9 mouse cellular contexts compared by ENCODE assay signal in genomic region chr4:149446309-149446708, GRCm38 (mm10). TPM values are rescaled to one million over a fixed set of nuclear protein-coding genes. Genes with fewer than 3 reads are reported as not detected.
DNase-seq lines count a peak whose midpoint lies in the region; ATAC-seq and TF ChIP-seq lines count a peak whose summit lies in the region.
"Had no signal": no experiment of that assay in that cellular context is flagged by ENCODE, and none has a peak within 500 bp of the region (broad histone marks: within the 10 kb centered on the region; RNA-seq: fewer than 3 reads in every experiment).

No protein-coding gene starts in this region.

- DNase-seq in heart, embryonic 10.5 days (ENCODE audit: low spot score), result no peak
- DNase-seq in heart, adult 11 months, result no peak
- DNase-seq in ES-E14 (ENCODE audit: low read depth, low spot score), result no peak
- no peak for DNase-seq in midbrain, embryonic 11.5 days (ENCODE audit: low spot score, missing footprints)
- no peak for DNase-seq in Muller cell, postnatal 12 days (ENCODE audit: inconsistent ontology term)
- DNase-seq in left cerebral cortex, adult 18-20 months (ENCODE audit: low spot score in 2 of 2), result no peak

- H3K27ac ChIP-seq in heart, embryonic 10.5 days, result peak overlapping the region; percentile 92
- H3K27ac ChIP-seq in ES-E14 (ENCODE audit: insufficient read depth, low read depth, low read length, poor library complexity, severe bottlenecking), result peak overlapping the region; percentile 84
- H3K27ac ChIP-seq in hindbrain, embryonic 13.5 days, result peak overlapping the region; percentile 96
- H3K27ac ChIP-seq in midbrain, embryonic 11.5 days (ENCODE audit: low read depth, low read length), result peak overlapping the region; percentile 75

- H3K4me3 ChIP-seq in heart, embryonic 10.5 days, result peak overlapping the region; percentile 52
- peak overlapping the region in 1 of 2 experiments; percentile 49; a peak in 1 of 4 replicates for H3K4me3 ChIP-seq in ES-E14 (ENCODE audit: insufficient read depth in 1 of 2, low read depth in 1 of 2, low read length in 2 of 2, poor library complexity in 1 of 2, severe bottlenecking in 1 of 2)
- no peak overlapping the region for H3K4me3 ChIP-seq in hindbrain, embryonic 13.5 days
- H3K4me3 ChIP-seq in midbrain, embryonic 11.5 days (ENCODE audit: low read depth, low read length), result no peak overlapping the region; the same call in 1 of the 2 replicates

- peaks cover 20% of the 10 kb centered on the region for H3K4me1 ChIP-seq in heart, embryonic 10.5 days
- H3K4me1 ChIP-seq in ES-E14 (ENCODE audit: control insufficient read depth in 2 of 2, insufficient read depth in 2 of 2, low read length in 2 of 2, poor library complexity in 1 of 2), result peaks cover 3 to 8% of the 10 kb centered on the region in 2 experiments; a peak in 3 of 4 replicates
- H3K4me1 ChIP-seq in hindbrain, embryonic 13.5 days (replicated peaks), result peaks cover 22% of the 10 kb centered on the region
- H3K4me1 ChIP-seq in midbrain, embryonic 11.5 days (ENCODE audit: control insufficient read depth, insufficient read depth, low read length), result peaks cover 16% of the 10 kb centered on the region

- in situ Hi-C loops in ES-E14 (cut with MboI; ENCODE audit: low sequenced_read_pairs in 2 of 2, unreplicated experiment in 2 of 2), result no loop called here

- no peaks in the 10 kb centered on the region for H3K36me3 ChIP-seq in heart, embryonic 10.5 days
- no peaks in the 10 kb centered on the region for H3K36me3 ChIP-seq in ES-E14 (ENCODE audit: control insufficient read depth, insufficient read depth, low read length, poor library complexity, severe bottlenecking)
- no peaks in the 10 kb centered on the region for H3K36me3 ChIP-seq in hindbrain, embryonic 13.5 days
- no peaks in the 10 kb centered on the region for H3K36me3 ChIP-seq in midbrain, embryonic 11.5 days (ENCODE audit: control insufficient read depth, insufficient read depth, low read length)

- no peaks in the 10 kb centered on the region for H3K9me3 ChIP-seq in heart, embryonic 10.5 days
- no peaks in the 10 kb centered on the region for H3K9me3 ChIP-seq in ES-E14 (ENCODE audit: control insufficient read depth, insufficient read depth, low read depth, low read length)
- H3K9me3 ChIP-seq in hindbrain, embryonic 13.5 days, result no peaks in the 10 kb centered on the region
- H3K9me3 ChIP-seq in midbrain, embryonic 11.5 days (ENCODE audit: control insufficient read depth, low read length), result no peaks in the 10 kb centered on the region

- 34% methylated on average over 1 of the region's 1 CpGs for WGBS in heart, embryonic 10.5 days
- 57% methylated on average over 1 of the region's 1 CpGs for WGBS in hindbrain, embryonic 13.5 days
- 30% methylated on average over 1 of the region's 1 CpGs for WGBS in midbrain, embryonic 11.5 days

- H3K4me2 ChIP-seq in hindbrain, embryonic 13.5 days, result peak overlapping the region; percentile 60
- peak overlapping the region; percentile 46 for H3K4me2 ChIP-seq in midbrain, embryonic 11.5 days

- no peaks in the 10 kb centered on the region for H3K27me3 ChIP-seq in heart, embryonic 10.5 days (ENCODE audit: insufficient read depth, poor library complexity, severe bottlenecking)
- no peaks in the 10 kb centered on the region for H3K27me3 ChIP-seq in hindbrain, embryonic 13.5 days
- no peaks in the 10 kb centered on the region for H3K27me3 ChIP-seq in midbrain, embryonic 11.5 days (ENCODE audit: control insufficient read depth, insufficient read depth, low read length)

- no peak for ATAC-seq in hindbrain, embryonic 13.5 days (ENCODE audit: low FRiP score)
- no peak for ATAC-seq in midbrain, embryonic 11.5 days (ENCODE audit: low FRiP score)
- ATAC-seq in granulocyte monocyte progenitor cell, adult 5-6 weeks (replicated peaks; ENCODE audit: poor library complexity, severe bottlenecking), result no peak

- peak overlapping the region; percentile 6; the same call in 1 of the 2 replicates for H3K9ac ChIP-seq in ES-E14 (ENCODE audit: insufficient read depth, low read depth, low read length, poor library complexity, severe bottlenecking)
- H3K9ac ChIP-seq in hindbrain, embryonic 13.5 days, result 0 out of 2 replicates have a peak overlapping the region, but pooled peaks have one; percentile 75
- H3K9ac ChIP-seq in midbrain, embryonic 11.5 days (ENCODE audit: low read length), result peak overlapping the region; percentile 64; the same call in 1 of the 2 replicates

TF ChIP-seq in ES-E14, 5 proteins besides CTCF, POLR2A, EP300 and RAD21:
- TF ChIP-seq CHD2 (IDR thresholded peaks at IDR 0.05; ENCODE audit: low read depth, low read length) (no peak), ZC3H11A (IDR thresholded peaks at IDR 0.05; ENCODE audit: borderline replicate concordance, low read depth, low read length) (no peak), MAFK (IDR thresholded peaks at IDR 0.05; ENCODE audit: insufficient read depth, low read depth, low read length) (no peak), HCFC1 (IDR thresholded peaks at IDR 0.05; ENCODE audit: borderline replicate concordance, insufficient read depth, low read length) (no peak), ZNF384 (IDR thresholded peaks at IDR 0.05; ENCODE audit: low read depth, low read length) (no peak)

RNA-seq across cellular contexts. Expression of gene Rbp7, which starts 8.5 kb away (rescaled TPM):
- polyA plus RNA-seq in heart, embryonic 10.5 days (2016; fragmentation: Nextera tagmentation; extraction: Ambion mirVana), result 0.67 and 1.3 TPM in 2 replicates
- 1.4 and 2.7 TPM in 2 replicates for total RNA-seq in ES-E14 (2012; rRNA removed)
- polyA plus RNA-seq in hindbrain, embryonic 13.5 days (2015; fragmentation: Nextera tagmentation; extraction: Ambion mirVana), result not detected in 2 replicates
- not detected in 2 replicates for polyA plus RNA-seq in midbrain, embryonic 11.5 days (2014; fragmentation: Nextera tagmentation; extraction: Ambion mirVana)
- total RNA-seq in granulocyte monocyte progenitor cell, adult 5-6 weeks (2014; fragmentation: Nextera tagmentation), result 0.51 TPM in 1 of 2 replicates, not detected in the other
- total RNA-seq in granulocyte monocyte progenitor cell, adult 5-6 weeks (2017), result not detected in 2 replicates
- total RNA-seq in left cerebral cortex, adult 18-20 months (2021), result not detected

RNA-seq across cellular contexts. Expression of gene Ube4b, which starts 19.8 kb away (rescaled TPM):
- 57.1 and 62.9 TPM in 2 replicates for polyA plus RNA-seq in heart, embryonic 10.5 days (2016; fragmentation: Nextera tagmentation; extraction: Ambion mirVana)
- 72.4 and 78.9 TPM in 2 replicates for total RNA-seq in ES-E14 (2012; rRNA removed)
- polyA plus RNA-seq in hindbrain, embryonic 13.5 days (2015; fragmentation: Nextera tagmentation; extraction: Ambion mirVana), result 56.5 and 59.5 TPM in 2 replicates
- 53.3 and 53.7 TPM in 2 replicates for polyA plus RNA-seq in midbrain, embryonic 11.5 days (2014; fragmentation: Nextera tagmentation; extraction: Ambion mirVana)
- 58.4 and 58.8 TPM in 2 replicates for total RNA-seq in granulocyte monocyte progenitor cell, adult 5-6 weeks (2014; fragmentation: Nextera tagmentation)
- total RNA-seq in granulocyte monocyte progenitor cell, adult 5-6 weeks (2017), result 28.7 and 38.6 TPM in 2 replicates
- total RNA-seq in left cerebral cortex, adult 18-20 months (2021), result 100 to 1,000 TPM; 101 to 106 TPM

RNA-seq across cellular contexts. Expression of gene Tmem274, which starts 30.9 kb away (rescaled TPM):
- polyA plus RNA-seq in heart, embryonic 10.5 days (2016; fragmentation: Nextera tagmentation; extraction: Ambion mirVana), result 0.30 and 0.49 TPM in 2 replicates
- not detected in 2 replicates for total RNA-seq in ES-E14 (2012; rRNA removed)
- 0.69 TPM in 1 of 2 replicates, not detected in the other for polyA plus RNA-seq in hindbrain, embryonic 13.5 days (2015; fragmentation: Nextera tagmentation; extraction: Ambion mirVana)
- polyA plus RNA-seq in midbrain, embryonic 11.5 days (2014; fragmentation: Nextera tagmentation; extraction: Ambion mirVana), result not detected in 2 replicates
- total RNA-seq in granulocyte monocyte progenitor cell, adult 5-6 weeks (2014; fragmentation: Nextera tagmentation), result not detected in 2 replicates
- total RNA-seq in granulocyte monocyte progenitor cell, adult 5-6 weeks (2017), result not detected in 2 replicates
- not detected for total RNA-seq in left cerebral cortex, adult 18-20 months (2021)
- total RNA-seq: gastrocnemius, adult 8-10 months had no signal

RNA-seq across cellular contexts. Expression of gene Nmnat1, which starts 38.7 kb away (rescaled TPM):
- 15.9 and 16.9 TPM in 2 replicates for polyA plus RNA-seq in heart, embryonic 10.5 days (2016; fragmentation: Nextera tagmentation; extraction: Ambion mirVana)
- 8.5 and 11.0 TPM in 2 replicates for total RNA-seq in ES-E14 (2012; rRNA removed)
- 9.2 and 10.3 TPM in 2 replicates for polyA plus RNA-seq in hindbrain, embryonic 13.5 days (2015; fragmentation: Nextera tagmentation; extraction: Ambion mirVana)
- polyA plus RNA-seq in midbrain, embryonic 11.5 days (2014; fragmentation: Nextera tagmentation; extraction: Ambion mirVana), result 15.1 and 15.5 TPM in 2 replicates
- total RNA-seq in granulocyte monocyte progenitor cell, adult 5-6 weeks (2014; fragmentation: Nextera tagmentation), result 5.0 and 7.0 TPM in 2 replicates
- 10.3 and 11.5 TPM in 2 replicates for total RNA-seq in granulocyte monocyte progenitor cell, adult 5-6 weeks (2017)
- total RNA-seq in left cerebral cortex, adult 18-20 months (2021), result 1 to 10 TPM; 7.0 to 9.3 TPM

RNA-seq across cellular contexts. Expression of gene Lzic, which starts 38.7 kb away (rescaled TPM):
- 38.1 and 46.4 TPM in 2 replicates for polyA plus RNA-seq in heart, embryonic 10.5 days (2016; fragmentation: Nextera tagmentation; extraction: Ambion mirVana)
- 27.0 and 29.1 TPM in 2 replicates for total RNA-seq in ES-E14 (2012; rRNA removed)
- 42.4 and 45.1 TPM in 2 replicates for polyA plus RNA-seq in hindbrain, embryonic 13.5 days (2015; fragmentation: Nextera tagmentation; extraction: Ambion mirVana)
- 48.2 and 50.1 TPM in 2 replicates for polyA plus RNA-seq in midbrain, embryonic 11.5 days (2014; fragmentation: Nextera tagmentation; extraction: Ambion mirVana)
- 25.3 and 25.6 TPM in 2 replicates for total RNA-seq in granulocyte monocyte progenitor cell, adult 5-6 weeks (2014; fragmentation: Nextera tagmentation)
- 49.2 and 96.4 TPM in 2 replicates for total RNA-seq in granulocyte monocyte progenitor cell, adult 5-6 weeks (2017)
- total RNA-seq in left cerebral cortex, adult 18-20 months (2021), result 10 to 100 TPM; 16.4 to 16.7 TPM

Comparison
In these comparisons a context has a peak if more than half of its experiments do, and no peak if none do; other contexts are left out.
1. H3K9ac ChIP-seq: peak in every context shown above with its lines; median percentile 75 in hindbrain, embryonic 13.5 days; 64 in midbrain, embryonic 11.5 days; 6 in ES-E14.